Mouse (Mus musculus): ENCODE data around the gene B3gnt9.

GRCm38 (mm10) chr8:105293405-105293804 lies 38.5 kb upstream of the B3gnt9 start:
- no peak for TF ChIP-seq CTCF (IDR thresholded peaks at IDR 0.05; ENCODE audit: borderline replicate concordance, extremely low read depth, insufficient read depth, insufficient read length)
- no peak for TF ChIP-seq POLR2A (IDR thresholded peaks at IDR 0.05; ENCODE audit: borderline replicate concordance, extremely low read depth, insufficient read depth, insufficient read length, poor library complexity, severe bottlenecking)
